Mouse (Mus musculus) fibroblast of lung, adult 2 months (primary cell): ENCODE measurements at regions not wholly inside any gene's neighbourhood (a gene's known extent, or its start where the extent isn't known, plus 50 kb on each side); places are given as distances from the start of the nearest gene placed in this dataset.

Experiments used
- DNase-seq: peaks from one replicate; pipeline ENCODE4 v3.0.0-alpha.2; 2011; ENCODE audit warnings: low read depth

- DNase-seq = no peak
These were observed 480.8 kb downstream of the Grin2a start for GRCm38 (mm10) chr16:9514538-9514937.
